Mouse (Mus musculus): Measurements from ENCODE around the gene Hnf1b. TPM values are rescaled to one million over a fixed set of nuclear protein-coding genes. Genes with fewer than 3 reads are reported as not detected.

Gene Hnf1b
- polyA plus RNA-seq, 1 experiment from 2014 or later: 0.08 TPM

DNA sequence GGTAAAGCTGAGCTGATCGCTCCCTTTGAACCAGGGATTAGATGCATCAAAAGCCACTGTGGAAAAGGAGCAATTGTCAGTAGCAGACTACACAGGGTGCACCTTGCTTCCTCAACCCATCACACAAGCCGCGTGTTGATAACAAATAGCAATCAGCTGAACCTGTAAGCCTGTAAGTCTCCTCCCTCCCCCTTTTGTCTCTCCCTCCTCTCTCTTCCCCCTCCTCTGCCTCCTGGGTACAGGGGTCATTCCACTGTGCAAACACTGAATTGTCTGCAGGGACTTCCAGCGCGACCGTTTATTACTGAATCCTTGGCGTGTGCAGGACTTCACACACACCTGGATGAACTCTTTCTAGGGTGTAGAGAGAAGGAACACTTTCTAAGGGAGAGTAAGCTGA lies 58.5 kb downstream of the Hnf1b start:
- H3K36me3 ChIP-seq: no peaks in the 10 kb centered on the region
- 40% methylated on average over 7 of the region's 7 CpGs for WGBS
- ATAC-seq (ENCODE audit: insufficient number of reproducible peaks, low FRiP score, low TSS enrichment, low read depth): no peak
- no peaks in the 10 kb centered on the region for H3K9me3 ChIP-seq
- no peak overlapping the region for H3K4me3 ChIP-seq
- H3K9ac ChIP-seq: no peak overlapping the region
- H3K27ac ChIP-seq: no peak overlapping the region
- no peaks in the 10 kb centered on the region for H3K4me1 ChIP-seq
- no peaks in the 10 kb centered on the region for H3K27me3 ChIP-seq
- H3K4me2 ChIP-seq: no peak overlapping the region

DNA sequence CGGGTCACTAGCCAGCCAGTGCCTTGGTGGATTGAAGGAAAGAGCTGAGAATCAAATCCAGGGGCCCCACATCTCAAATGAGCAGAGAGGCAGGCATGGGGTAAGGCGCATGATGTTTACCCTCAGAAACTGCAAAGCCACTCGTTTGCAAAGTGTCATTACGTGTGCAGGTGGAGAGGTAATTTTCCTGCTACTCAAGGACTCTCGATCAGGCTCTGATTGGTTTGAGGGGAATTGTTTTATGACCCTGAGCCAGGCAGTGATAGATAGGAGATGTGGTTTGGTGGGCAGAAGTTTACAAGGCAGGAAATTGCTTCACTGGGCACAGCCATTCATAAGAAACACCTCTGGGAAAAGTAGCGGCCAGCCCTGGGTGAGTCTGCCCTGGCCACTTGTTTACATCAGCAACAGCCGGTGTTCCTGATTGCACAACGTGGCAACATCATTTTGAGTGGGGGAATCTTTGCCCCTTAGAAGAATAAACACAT lies 64.0 kb downstream of the Hnf1b start:
- no peak overlapping the region for H3K9ac ChIP-seq
- no peak overlapping the region for H3K4me2 ChIP-seq
- H3K9me3 ChIP-seq: no peaks in the 10 kb centered on the region
- ATAC-seq (ENCODE audit: insufficient number of reproducible peaks, low FRiP score, low TSS enrichment, low read depth): no peak
- H3K27ac ChIP-seq: no peak overlapping the region
- H3K4me1 ChIP-seq: no peaks in the 10 kb centered on the region
- WGBS: 27% methylated on average over 8 of the region's 8 CpGs
- no peaks in the 10 kb centered on the region for H3K36me3 ChIP-seq
- H3K27me3 ChIP-seq: no peaks in the 10 kb centered on the region
- H3K4me3 ChIP-seq: no peak overlapping the region

- Histone ChIP-seq H3K27me3 (no peaks in the 10 kb centered on the region), H3K4me3 (no peak overlapping the region), H3K4me1 (no peaks in the 10 kb centered on the region), H3K9me3 (no peaks in the 10 kb centered on the region), H3K36me3 (no peaks in the 10 kb centered on the region), H3K9ac (no peak overlapping the region), H3K4me2 (no peak overlapping the region), H3K27ac (no peak overlapping the region)
- WGBS: 80% methylated on average over 4 of the region's 4 CpGs
- no peak for ATAC-seq (ENCODE audit: insufficient number of reproducible peaks, low FRiP score, low TSS enrichment, low read depth)
These were observed 64.6 kb downstream of the Hnf1b start for GRCm38 (mm10) chr11:83914501-83914900.

- no peak overlapping the region for H3K4me3 ChIP-seq
- H3K4me1 ChIP-seq: no peaks in the 10 kb centered on the region
- H3K27me3 ChIP-seq: peaks cover 3% of the 10 kb centered on the region; the same call in 1 of the 2 replicates
- no peaks in the 10 kb centered on the region for H3K36me3 ChIP-seq
- no peak overlapping the region for H3K9ac ChIP-seq
- no peak overlapping the region for H3K27ac ChIP-seq
- 39% methylated on average over 2 of the region's 2 CpGs for WGBS
- H3K4me2 ChIP-seq: no peak overlapping the region
- H3K9me3 ChIP-seq: no peaks in the 10 kb centered on the region
- no peak for ATAC-seq (ENCODE audit: insufficient number of reproducible peaks, low FRiP score, low TSS enrichment, low read depth)
These were observed 72.7 kb downstream of the Hnf1b start for GRCm38 (mm10) chr11:83922600-83922999.

GRCm38 (mm10) chr11:83927097-83927496 lies 77.2 kb downstream of the Hnf1b start:
- no peak for ATAC-seq (ENCODE audit: insufficient number of reproducible peaks, low FRiP score, low TSS enrichment, low read depth)
- Histone ChIP-seq H3K9me3 (no peaks in the 10 kb centered on the region), H3K4me3 (no peak overlapping the region), H3K9ac (no peak overlapping the region), H3K4me1 (no peaks in the 10 kb centered on the region), H3K27ac (no peak overlapping the region), H3K27me3 (peaks cover 3% of the 10 kb centered on the region; the same call in 1 of the 2 replicates), H3K36me3 (no peaks in the 10 kb centered on the region), H3K4me2 (no peak overlapping the region)
- WGBS: 65% methylated on average over 3 of the region's 3 CpGs

DNA sequence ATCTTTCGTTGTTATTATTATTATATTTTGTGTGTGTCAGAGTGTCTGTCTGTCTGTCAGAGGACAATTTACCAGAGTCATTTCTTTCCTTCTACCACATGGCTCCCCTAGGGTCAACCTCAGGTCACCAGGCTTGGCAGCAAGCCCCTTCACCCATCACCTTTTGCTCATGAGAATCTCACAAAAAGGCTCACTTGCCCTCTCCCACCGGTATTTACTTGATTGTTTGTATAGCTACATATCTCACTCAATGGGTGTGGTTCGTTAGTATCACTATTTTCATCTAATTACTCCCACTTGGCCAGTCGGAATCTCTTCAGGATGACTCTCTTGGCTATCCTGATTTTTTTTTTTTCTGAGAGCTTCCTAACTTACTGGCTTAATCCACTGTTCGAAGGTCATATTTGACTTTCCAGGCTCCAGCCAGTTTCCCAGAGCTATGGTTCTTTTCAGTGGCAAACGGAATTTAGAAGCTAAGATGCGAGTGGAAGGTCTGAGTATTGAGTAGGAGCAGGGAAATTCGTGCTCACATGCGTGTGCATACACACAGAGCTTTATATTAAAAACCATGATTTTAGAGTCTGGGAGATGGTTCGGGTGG lies 82.7 kb downstream of the Hnf1b start:
- no peak overlapping the region for H3K4me3 ChIP-seq
- WGBS: 76% methylated on average over 10 of the region's 10 CpGs

DNA sequence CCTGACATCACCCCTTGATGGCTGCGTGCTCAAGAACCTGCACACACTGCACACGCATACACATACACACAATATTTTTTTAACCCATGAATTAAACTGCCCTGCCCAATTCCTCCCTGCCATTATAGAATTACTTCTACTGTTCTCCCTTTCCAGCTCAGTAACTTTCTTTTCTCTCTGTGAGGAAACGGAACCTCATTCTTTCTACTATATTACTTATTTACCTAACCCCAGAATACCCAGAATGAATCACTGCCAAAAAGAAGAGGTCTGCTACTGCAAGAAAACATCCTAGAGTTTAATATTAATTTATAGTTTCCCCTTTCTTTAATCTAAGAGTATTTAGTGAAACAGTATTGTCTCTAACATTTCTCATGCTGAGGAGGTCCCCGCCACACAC lies 83.5 kb downstream of the Hnf1b start:
- WGBS: 82% methylated on average over 4 of the region's 4 CpGs
- Histone ChIP-seq H3K4me3 (no peak overlapping the region), H3K4me1 (no peaks in the 10 kb centered on the region), H3K36me3 (no peaks in the 10 kb centered on the region), H3K4me2 (no peak overlapping the region), H3K9me3 (no peaks in the 10 kb centered on the region), H3K27ac (no peak overlapping the region), H3K9ac (no peak overlapping the region), H3K27me3 (0 out of 2 replicates have a peak, but pooled peaks cover 4% of the 10 kb centered on the region)
- no peak for ATAC-seq (ENCODE audit: insufficient number of reproducible peaks, low FRiP score, low TSS enrichment, low read depth)

More for the DNA sequence above, 82.7 kb downstream of the Hnf1b start:
- H3K36me3 ChIP-seq: no peaks in the 10 kb centered on the region
- H3K4me1 ChIP-seq: no peaks in the 10 kb centered on the region
- H3K27me3 ChIP-seq: 0 out of 2 replicates have a peak, but pooled peaks cover 4% of the 10 kb centered on the region
- ATAC-seq (ENCODE audit: insufficient number of reproducible peaks, low FRiP score, low TSS enrichment, low read depth): no peak
- no peak overlapping the region for H3K9ac ChIP-seq
- H3K4me2 ChIP-seq: no peak overlapping the region
- no peak overlapping the region for H3K27ac ChIP-seq
- H3K9me3 ChIP-seq: no peaks in the 10 kb centered on the region

GRCm38 (mm10) chr11:83935986-83936665 lies 86.3 kb downstream of the Hnf1b start:
- Histone ChIP-seq H3K36me3 (no peaks in the 10 kb centered on the region), H3K4me1 (no peaks in the 10 kb centered on the region), H3K4me3 (no peak overlapping the region), H3K9ac (no peak overlapping the region), H3K4me2 (no peak overlapping the region), H3K27ac (no peak overlapping the region), H3K9me3 (no peaks in the 10 kb centered on the region), H3K27me3 (0 out of 2 replicates have a peak, but pooled peaks cover 7% of the 10 kb centered on the region)
- WGBS: 27% methylated on average over 7 of the region's 7 CpGs
- no peak for ATAC-seq (ENCODE audit: insufficient number of reproducible peaks, low FRiP score, low TSS enrichment, low read depth)

DNA sequence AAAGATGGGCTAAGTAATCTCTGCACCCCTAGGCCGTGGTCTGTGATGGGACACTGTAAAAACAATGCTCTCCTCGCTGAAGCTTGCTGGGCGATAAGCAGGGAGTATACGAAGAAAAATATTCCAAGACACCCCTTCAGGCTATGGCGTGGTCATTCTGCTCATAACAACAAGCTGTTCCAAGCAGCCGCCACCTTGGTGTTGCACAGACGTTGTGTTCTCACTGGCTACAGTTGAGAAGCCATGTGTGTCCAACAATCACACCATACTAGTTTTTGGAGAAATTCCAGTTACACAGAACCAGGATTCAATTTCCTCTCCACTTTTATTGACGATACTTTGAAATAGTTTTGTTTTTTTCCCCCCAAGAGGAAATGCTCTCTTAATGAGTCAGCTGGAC lies 88.7 kb downstream of the Hnf1b start:
- 68% methylated on average over 8 of the region's 8 CpGs for WGBS
- no peaks in the 10 kb centered on the region for H3K36me3 ChIP-seq
- no peak overlapping the region for H3K27ac ChIP-seq
- H3K27me3 ChIP-seq: 0 out of 2 replicates have a peak, but pooled peaks cover 7% of the 10 kb centered on the region
- no peak overlapping the region for H3K9ac ChIP-seq
- ATAC-seq (ENCODE audit: insufficient number of reproducible peaks, low FRiP score, low TSS enrichment, low read depth): no peak
- H3K4me2 ChIP-seq: no peak overlapping the region
- H3K4me3 ChIP-seq: no peak overlapping the region
- H3K4me1 ChIP-seq: no peaks in the 10 kb centered on the region
- no peaks in the 10 kb centered on the region for H3K9me3 ChIP-seq

DNA sequence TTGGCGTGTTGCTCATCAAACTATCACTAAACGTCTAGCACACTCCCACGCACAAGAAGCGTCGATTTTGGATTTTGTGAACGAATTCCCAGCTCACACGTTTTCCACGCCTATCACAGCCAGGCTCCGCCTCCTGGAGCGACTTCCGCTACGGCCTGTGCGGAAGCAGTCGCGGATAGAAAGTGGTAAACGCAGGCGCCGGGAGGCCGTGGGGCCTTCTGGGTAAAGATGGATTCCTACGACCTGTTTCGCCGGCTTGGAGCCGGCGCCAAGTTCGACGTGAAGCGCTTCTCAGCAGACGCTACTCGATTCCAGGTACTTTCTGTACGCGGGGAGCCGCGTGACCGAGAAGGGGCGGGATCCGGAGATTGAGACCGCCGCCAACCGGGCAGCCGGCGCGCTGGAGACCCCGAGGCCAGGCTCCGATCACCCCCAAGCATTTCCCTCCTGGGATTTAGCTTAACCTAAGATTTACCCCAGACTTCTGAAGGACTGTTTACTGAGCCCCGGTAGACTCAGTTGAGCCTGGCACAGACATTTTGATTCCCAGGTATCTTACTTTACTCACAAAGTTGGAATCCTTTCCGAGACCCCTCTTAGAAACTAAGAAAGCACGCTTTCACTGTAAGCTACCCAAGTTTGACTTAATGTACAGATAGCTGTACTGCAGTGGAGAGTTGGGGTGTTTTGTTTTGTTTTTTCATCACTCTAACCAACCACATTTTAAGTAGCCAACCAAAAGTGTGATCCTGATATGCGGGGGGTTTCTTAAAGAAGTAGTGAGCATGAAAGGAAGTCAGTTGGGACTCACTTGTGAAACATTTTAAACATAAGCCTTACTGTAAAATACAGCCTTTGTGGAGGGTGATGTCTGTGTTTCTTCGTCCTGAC lies 92.3 kb downstream of the Hnf1b start, which contains the start of gene Ddx52:
Ddx52 (plus strand) TSS at position 113 of the 891 bp plus-strand sequence.
- H3K27ac ChIP-seq: peak within 1 kb of the TSS; percentile 87
- peaks cover 32% of the 10 kb centered on the region for H3K36me3 ChIP-seq
- ATAC-seq (ENCODE audit: insufficient number of reproducible peaks, low FRiP score, low TSS enrichment, low read depth): peak; percentile 81; the same call in 1 of the 2 replicates
- 0 out of 2 replicates have a peak, but pooled peaks cover 6% of the 10 kb centered on the region for H3K27me3 ChIP-seq
- no peaks in the 10 kb centered on the region for H3K4me1 ChIP-seq
- H3K9me3 ChIP-seq: no peaks in the 10 kb centered on the region
- H3K4me3 ChIP-seq: peak within 1 kb of the TSS; percentile 83
- H3K9ac ChIP-seq: peak within 1 kb of the TSS; percentile 81
- peak within 1 kb of the TSS; percentile 48 for H3K4me2 ChIP-seq
- under 1% methylated on average over 49 of the region's 49 CpGs for WGBS

All from limb, embryonic 15.5 days (tissue).